Mouse (Mus musculus) hindbrain, embryonic 11.5 days (tissue): ENCODE measurements around the gene Zyx. TPM values are rescaled to one million over a fixed set of nuclear protein-coding genes. Genes with fewer than 3 reads are reported as not detected.

Experiments
- ATAC-seq: fragments of 200-750 bp; cut with Nextera tagmentation; 2 replicates; pipeline ENCODE4 v1.8.0; 2017; ENCODE audit warnings: mild to moderate bottlenecking, moderate TSS enrichment, moderate library complexity; ENCODE audit not compliant: low FRiP score
- DNase-seq: peaks from one replicate; pipeline ENCODE4 v3.0.0-alpha.2; 2015; ENCODE audit warnings: low spot score
- H3K27ac ChIP-seq: fragments of 300-500 bp; sonication (generic); 2 replicates; pipeline ENCODE4 v1.5.1; 2014; ENCODE audit warnings: mild to moderate bottlenecking, low read depth, low read length
- H3K27me3 ChIP-seq: fragments of 300-500 bp; sonication (generic); 2 replicates; pipeline ENCODE4 v1.6.1; 2014; ENCODE audit warnings: mild to moderate bottlenecking, low read length, moderate library complexity, mixed read lengths; ENCODE audit not compliant: control insufficient read depth, insufficient read depth
- H3K36me3 ChIP-seq: fragments of 300-500 bp; sonication (generic); 2 replicates; pipeline ENCODE4 v1.6.1; 2014; ENCODE audit warnings: mild to moderate bottlenecking, low read length, moderate library complexity, mixed read lengths; ENCODE audit not compliant: control insufficient read depth, insufficient read depth
- H3K4me1 ChIP-seq: fragments of 300-500 bp; sonication (generic); replicated peaks from 2 replicates; pipeline ENCODE4 v1.6.1; 2014; ENCODE audit warnings: low read length, mixed read lengths; ENCODE audit not compliant: control insufficient read depth, insufficient read depth
- H3K4me2 ChIP-seq: fragments of 300-500 bp; sonication (generic); replicated peaks from 2 replicates; pipeline ENCODE4 v1.6.1; 2014; ENCODE audit warnings: mild to moderate bottlenecking, low read depth, low read length
- H3K4me3 ChIP-seq: fragments of 300-500 bp; sonication (generic); 2 replicates; pipeline ENCODE4 v1.5.1; 2014; ENCODE audit warnings: low read depth, low read length
- H3K9ac ChIP-seq: fragments of 300-500 bp; sonication (generic); 2 replicates; pipeline ENCODE4 v1.6.1; 2014; ENCODE audit warnings: low read depth, low read length
- H3K9me3 ChIP-seq: fragments of 300-500 bp; sonication (generic); 2 replicates; pipeline ENCODE4 v1.6.1; 2016; ENCODE audit warnings: low read length; ENCODE audit not compliant: control insufficient read depth
- WGBS: fragments of 180-500 bp; shearing (Covaris S2); extraction: QIAGEN DNeasy Blood & Tissue Kit; methylation state at CpG from one replicate; pipeline ENCODE4 v1.1.7; 2014; 5-methylcytosine and 5-hydroxymethylcytosine counted together
- polyA plus RNA-seq: library from polyadenylated mRNA; unstranded; fragments of >200 nt; fragmentation: Nextera tagmentation; extraction: Ambion mirVana; gene quantifications from 2 replicates; pipeline ENCODE4 v1.2.1, GENCODE M21; 2014

Zyx gene
- polyA plus RNA-seq, 1 experiment from 2014 or later, result 60.1 TPM

DNA sequence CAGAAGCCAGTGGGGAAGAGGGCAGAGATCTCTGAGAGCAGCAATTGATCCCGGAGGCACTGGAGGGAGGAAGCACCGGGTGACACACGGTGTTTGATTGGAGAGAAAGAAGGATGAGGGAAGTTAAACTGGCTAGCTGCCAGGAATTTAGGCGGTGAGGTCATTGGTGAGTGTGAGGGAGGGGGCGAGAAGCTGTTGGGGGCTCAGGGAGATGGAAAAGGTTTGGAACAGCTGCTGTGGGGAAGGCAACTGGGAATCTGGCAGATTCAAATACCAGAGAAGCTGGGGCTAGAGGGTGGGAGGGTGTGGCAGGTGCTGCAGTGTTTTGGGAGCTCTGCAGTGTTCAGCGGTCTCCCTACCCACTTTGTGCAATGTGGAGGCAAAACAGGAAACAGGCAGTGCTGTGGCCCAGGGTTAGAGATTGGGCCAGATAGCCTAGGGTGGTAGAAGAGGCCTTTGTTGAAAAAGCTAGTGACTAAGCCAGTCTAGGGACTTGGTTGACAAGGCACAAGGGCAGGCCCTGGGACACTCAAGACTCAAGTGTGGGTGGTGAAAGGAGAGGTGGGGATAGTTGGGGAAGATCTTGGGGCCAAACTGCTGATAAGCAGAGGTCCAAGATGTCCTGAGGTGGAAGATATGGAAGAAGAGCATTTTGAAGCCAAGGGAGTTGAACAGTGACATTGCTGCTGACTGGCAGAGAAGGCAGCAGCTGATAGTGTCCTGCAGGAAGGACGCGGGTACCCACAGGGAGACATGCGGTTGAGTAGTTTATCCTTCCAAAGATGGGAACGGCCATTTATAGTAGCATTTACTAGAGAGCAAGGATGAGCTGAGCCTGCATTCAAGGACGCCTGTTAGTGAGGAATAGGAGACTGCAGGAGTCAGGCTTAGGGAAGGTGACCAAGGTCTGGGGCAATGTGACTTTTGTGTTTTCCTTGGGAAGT, 4.9 kb downstream of the Zyx start:
- WGBS, result 75% methylated on average over 11 of the region's 11 CpGs
- peaks cover 2% of the 10 kb centered on the region; the same call in 1 of the 2 replicates for H3K4me1 ChIP-seq
- ATAC-seq (no peak), DNase-seq (peak; percentile 14)
- no peak overlapping the region for H3K27ac ChIP-seq
- no peak overlapping the region for H3K9ac ChIP-seq
- H3K9me3 ChIP-seq, result no peaks in the 10 kb centered on the region
- 0 out of 2 replicates have a peak, but pooled peaks cover 9% of the 10 kb centered on the region for H3K36me3 ChIP-seq
- no peaks in the 10 kb centered on the region for H3K27me3 ChIP-seq
- no peak overlapping the region for H3K4me2 ChIP-seq
- no peak overlapping the region for H3K4me3 ChIP-seq

DNA sequence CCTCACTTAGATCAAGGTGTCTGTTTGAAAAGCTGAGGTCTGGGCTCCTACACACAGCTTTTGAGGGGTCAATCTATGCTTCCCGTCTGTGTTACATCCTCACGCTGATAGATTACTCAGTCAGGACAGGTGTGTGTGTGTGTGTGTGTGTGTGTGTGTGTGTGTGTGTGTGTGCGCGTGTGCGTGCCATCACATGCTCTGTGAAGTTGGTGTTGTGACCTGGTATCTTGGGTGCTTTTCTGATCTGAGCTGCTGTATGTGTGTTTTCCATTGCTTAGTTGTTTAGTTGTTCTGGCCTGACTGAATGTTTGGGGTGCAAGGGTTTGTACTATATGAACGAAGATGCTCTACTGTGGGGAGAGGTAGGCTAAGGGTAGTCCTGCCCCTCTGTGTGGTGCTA, 5.9 kb downstream of the Zyx start:
- WGBS, result 96% methylated on average over 6 of the region's 6 CpGs
- peaks cover 2% of the 10 kb centered on the region; the same call in 1 of the 2 replicates for H3K4me1 ChIP-seq
- H3K9me3 ChIP-seq, result no peaks in the 10 kb centered on the region
- ATAC-seq (no peak), DNase-seq (no peak)
- H3K4me3 ChIP-seq, result no peak overlapping the region
- H3K4me2 ChIP-seq, result no peak overlapping the region
- H3K36me3 ChIP-seq, result 0 out of 2 replicates have a peak, but pooled peaks cover 9% of the 10 kb centered on the region
- H3K27ac ChIP-seq, result no peak overlapping the region
- H3K9ac ChIP-seq, result no peak overlapping the region
- no peaks in the 10 kb centered on the region for H3K27me3 ChIP-seq

DNA sequence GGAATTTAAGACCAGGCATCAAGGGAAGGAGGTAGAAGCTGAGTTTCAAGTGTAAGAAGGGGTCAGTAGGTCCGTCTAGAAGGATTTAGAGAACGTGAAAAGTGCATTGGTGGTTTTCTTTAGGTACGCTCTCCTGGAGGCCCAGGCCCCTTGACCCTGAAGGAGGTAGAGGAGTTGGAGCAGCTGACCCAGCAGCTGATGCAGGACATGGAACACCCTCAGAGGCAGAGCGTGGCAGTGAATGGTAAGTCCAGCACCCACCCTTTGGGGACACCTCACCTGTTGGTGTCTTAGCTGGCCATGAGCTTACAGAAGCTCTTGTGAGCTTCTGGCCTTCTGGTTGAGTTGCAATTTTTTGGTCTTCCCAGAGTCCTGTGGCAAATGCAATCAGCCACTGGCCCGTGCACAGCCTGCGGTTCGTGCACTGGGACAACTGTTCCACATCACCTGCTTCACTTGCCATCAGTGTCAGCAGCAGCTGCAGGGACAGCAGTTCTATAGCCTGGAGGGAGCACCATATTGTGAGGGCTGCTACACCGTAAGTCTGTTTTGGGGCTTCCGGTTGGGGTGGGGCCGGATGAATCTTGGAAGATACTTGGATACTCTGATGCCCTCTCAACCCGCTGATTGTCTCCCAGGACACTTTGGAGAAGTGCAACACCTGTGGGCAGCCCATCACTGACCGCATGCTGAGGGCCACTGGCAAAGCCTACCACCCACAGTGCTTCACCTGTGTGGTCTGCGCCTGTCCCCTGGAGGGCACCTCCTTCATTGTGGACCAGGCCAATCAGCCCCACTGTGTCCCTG, 6.6 kb downstream of the Zyx start:
- 96% methylated on average over 13 of the region's 13 CpGs for WGBS
- ATAC-seq, result no peak

DNA sequence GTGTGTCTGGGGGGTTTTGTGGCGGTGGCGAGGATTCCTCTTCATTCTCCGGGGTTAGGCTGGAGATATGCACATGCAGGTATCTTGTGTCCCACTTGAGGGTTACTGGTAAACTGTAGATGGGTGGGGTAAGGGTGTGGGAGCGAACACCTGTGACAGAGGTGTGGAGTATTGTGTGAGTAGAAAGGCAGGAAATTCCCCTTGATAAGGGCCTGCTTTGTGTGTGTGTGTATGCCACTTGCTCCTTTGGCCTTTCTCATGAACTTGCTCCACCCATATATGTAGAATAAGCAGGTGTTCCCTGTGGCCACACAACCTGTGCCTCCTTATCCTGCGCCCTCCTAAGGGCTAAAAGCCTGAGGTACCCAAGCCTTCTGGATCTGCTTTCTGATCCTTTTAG, 7.5 kb downstream of the Zyx start:
- Histone ChIP-seq H3K9me3 (no peaks in the 10 kb centered on the region), H3K27ac (no peak overlapping the region), H3K4me2 (no peak overlapping the region), H3K27me3 (no peaks in the 10 kb centered on the region), H3K4me1 (no peaks in the 10 kb centered on the region), H3K9ac (no peak overlapping the region), H3K36me3 (0 out of 2 replicates have a peak, but pooled peaks cover 9% of the 10 kb centered on the region), H3K4me3 (no peak overlapping the region)
- ATAC-seq (no peak), DNase-seq (no peak)
- WGBS, result 94% methylated on average over 5 of the region's 5 CpGs

More for the DNA sequence above, 6.6 kb downstream of the Zyx start:
- H3K9me3 ChIP-seq, result no peaks in the 10 kb centered on the region
- no peak overlapping the region for H3K27ac ChIP-seq
- H3K4me2 ChIP-seq, result no peak overlapping the region
- H3K27me3 ChIP-seq, result no peaks in the 10 kb centered on the region
- H3K4me3 ChIP-seq, result no peak overlapping the region
- H3K36me3 ChIP-seq, result 0 out of 2 replicates have a peak, but pooled peaks cover 9% of the 10 kb centered on the region
- no peak for DNase-seq
- H3K4me1 ChIP-seq, result no peaks in the 10 kb centered on the region
- no peak overlapping the region for H3K9ac ChIP-seq

DNA sequence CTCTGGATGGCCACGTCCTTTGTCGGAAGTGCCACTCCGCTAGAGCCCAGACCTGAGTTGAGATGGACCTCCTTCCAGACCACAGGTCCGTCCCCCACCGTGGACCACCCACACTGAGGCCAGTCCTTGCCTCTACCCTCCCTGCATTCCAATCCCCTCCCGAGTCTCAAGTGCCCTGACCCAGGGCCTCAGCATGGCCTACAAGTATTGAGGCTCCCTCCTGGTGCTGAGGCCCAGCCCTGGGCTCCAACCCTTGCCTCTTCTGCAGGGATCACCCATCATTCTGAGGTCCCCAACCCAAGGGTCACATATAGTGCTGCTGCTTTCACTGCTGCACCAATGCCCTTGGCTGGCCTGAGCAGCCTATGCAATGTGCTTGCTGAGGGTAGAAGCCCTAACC, 8.5 kb downstream of the Zyx start:
- ATAC-seq (no peak), DNase-seq (no peak)
- H3K9ac ChIP-seq, result no peak overlapping the region
- 43% methylated on average over 6 of the region's 6 CpGs for WGBS
- H3K36me3 ChIP-seq, result 0 out of 2 replicates have a peak, but pooled peaks cover 9% of the 10 kb centered on the region
- H3K9me3 ChIP-seq, result no peaks in the 10 kb centered on the region
- H3K4me2 ChIP-seq, result no peak overlapping the region
- H3K4me3 ChIP-seq, result no peak overlapping the region
- H3K27me3 ChIP-seq, result no peaks in the 10 kb centered on the region
- H3K27ac ChIP-seq, result no peak overlapping the region
- no peaks in the 10 kb centered on the region for H3K4me1 ChIP-seq

- H3K36me3 ChIP-seq, result 0 out of 2 replicates have a peak, but pooled peaks cover 7% of the 10 kb centered on the region
- ATAC-seq, result no peak
- WGBS, result 93% methylated on average over 12 of the region's 12 CpGs
Measured at GRCm38 (mm10) chr6:42358901-42359300, 9.5 kb downstream of the Zyx start.

GRCm38 (mm10) chr6:42359364-42360147, 10.1 kb downstream of the Zyx start:
- no peaks in the 10 kb centered on the region for H3K4me1 ChIP-seq
- H3K9me3 ChIP-seq, result no peaks in the 10 kb centered on the region
- no peak for DNase-seq
- no peaks in the 10 kb centered on the region for H3K27me3 ChIP-seq
- H3K9ac ChIP-seq, result no peak overlapping the region
- H3K4me2 ChIP-seq, result no peak overlapping the region
- H3K36me3 ChIP-seq, result 0 out of 2 replicates have a peak, but pooled peaks cover 7% of the 10 kb centered on the region
- H3K4me3 ChIP-seq, result no peak overlapping the region
- no peak for ATAC-seq
- H3K27ac ChIP-seq, result no peak overlapping the region
- WGBS, result 78% methylated on average over 9 of the region's 9 CpGs

More at GRCm38 (mm10) chr6:42358901-42359300, 9.5 kb downstream of the Zyx start:
- Histone ChIP-seq H3K27me3 (no peaks in the 10 kb centered on the region), H3K4me2 (no peak overlapping the region), H3K4me3 (no peak overlapping the region), H3K27ac (0 out of 2 replicates have a peak overlapping the region, but pooled peaks have one; percentile 9), H3K9me3 (no peaks in the 10 kb centered on the region), H3K9ac (no peak overlapping the region), H3K4me1 (no peaks in the 10 kb centered on the region)
- DNase-seq, result no peak

DNA sequence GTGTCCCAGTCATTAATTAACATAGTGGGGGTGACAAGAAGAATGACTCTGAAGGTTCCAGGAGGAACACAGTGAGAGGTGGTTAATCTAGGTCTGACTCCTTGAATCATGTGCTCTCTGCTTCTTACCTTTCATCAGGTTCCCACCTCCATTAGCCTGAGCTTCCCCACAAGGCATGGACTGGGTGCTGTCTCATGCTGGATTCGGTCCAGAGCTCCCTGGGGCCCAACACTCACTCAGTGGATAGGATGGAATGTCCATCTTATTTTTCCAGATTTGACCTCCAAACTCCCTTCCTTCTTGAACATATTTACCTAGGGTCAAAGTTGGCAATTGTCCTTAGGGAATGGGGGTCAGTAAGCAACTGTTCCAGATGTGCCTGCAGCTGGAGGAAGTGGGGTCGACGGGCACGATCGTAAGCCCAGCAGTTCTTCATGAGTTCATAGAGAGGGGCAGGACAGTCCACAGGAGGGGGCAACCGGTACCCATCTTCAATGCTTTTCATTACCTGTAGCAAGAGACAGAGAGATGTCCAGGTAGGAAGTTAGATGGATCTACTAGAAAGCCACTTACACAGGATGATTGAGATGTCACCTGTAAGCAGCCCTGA, 10.9 kb downstream of the Zyx start:
- Histone ChIP-seq H3K9me3 (no peaks in the 10 kb centered on the region), H3K27me3 (no peaks in the 10 kb centered on the region), H3K36me3 (0 out of 2 replicates have a peak, but pooled peaks cover 7% of the 10 kb centered on the region), H3K4me1 (no peaks in the 10 kb centered on the region), H3K4me3 (no peak overlapping the region), H3K9ac (no peak overlapping the region), H3K4me2 (no peak overlapping the region), H3K27ac (no peak overlapping the region)
- DNase-seq, result no peak
- 80% methylated on average over 6 of the region's 6 CpGs for WGBS
- no peak for ATAC-seq
